Mouse (Mus musculus) urinary bladder, adult 18-20 months (tissue): ENCODE data around the gene Gm21970.

Source experiments
- DNase-seq, 2 experiments: peaks; one replicate each; pipeline ENCODE4 v3.0.0; 2022; ENCODE audit warnings: low spot score in 2 of 2, mixed read lengths in 2 of 2

Gm21970 gene

GRCm38 (mm10) chr16:91391421-91391820 lies at the start of gene Gm21970:
TSS of gene Gm21970 (plus strand) at chr16:91391721.
- no peak for DNase-seq

- no peak for DNase-seq
Measured at GRCm38 (mm10) chr16:91346491-91346890, 45.0 kb upstream of the Gm21970 start.

- DNase-seq = no peak
Measured at GRCm38 (mm10) chr16:91347491-91348263, 43.8 kb upstream of the Gm21970 start.

- no peak for DNase-seq
Measured at GRCm38 (mm10) chr16:91348264-91348565, 43.3 kb upstream of the Gm21970 start.

GRCm38 (mm10) chr16:91348588-91349330 lies 42.8 kb upstream of the Gm21970 start:
- DNase-seq = no peak

- peak; percentile 41 to 52 for DNase-seq
Measured at GRCm38 (mm10) chr16:91352084-91352562, 39.4 kb upstream of the Gm21970 start.

- peak in 1 of 2 experiments; percentile 23 for DNase-seq
Measured at GRCm38 (mm10) chr16:91352749-91353148, 38.8 kb upstream of the Gm21970 start.

GRCm38 (mm10) chr16:91353177-91353576 lies 38.3 kb upstream of the Gm21970 start:
- DNase-seq = no peak

GRCm38 (mm10) chr16:91353638-91354037 lies 37.9 kb upstream of the Gm21970 start:
- no peak for DNase-seq

GRCm38 (mm10) chr16:91354599-91354998 lies 36.9 kb upstream of the Gm21970 start:
- no peak for DNase-seq

- DNase-seq = no peak
Measured at GRCm38 (mm10) chr16:91355160-91355559, 36.4 kb upstream of the Gm21970 start.

- DNase-seq = no peak
Measured at GRCm38 (mm10) chr16:91356760-91357525, 34.6 kb upstream of the Gm21970 start.

- DNase-seq = no peak
Measured at GRCm38 (mm10) chr16:91357526-91357900, 34.0 kb upstream of the Gm21970 start.

- DNase-seq = peak in 1 of 2 experiments; percentile 30
Measured at GRCm38 (mm10) chr16:91358555-91358954, 33.0 kb upstream of the Gm21970 start.

- no peak for DNase-seq
Measured at GRCm38 (mm10) chr16:91359531-91359930, 32.0 kb upstream of the Gm21970 start.

- DNase-seq = no peak
Measured at GRCm38 (mm10) chr16:91360162-91360561, 31.4 kb upstream of the Gm21970 start.

- DNase-seq = no peak
Measured at GRCm38 (mm10) chr16:91362006-91362405, 29.5 kb upstream of the Gm21970 start.

GRCm38 (mm10) chr16:91362616-91363272 lies 28.8 kb upstream of the Gm21970 start:
- DNase-seq = peak in 1 of 2 experiments; percentile 46

- no peak for DNase-seq
Measured at GRCm38 (mm10) chr16:91363483-91363882, 28.0 kb upstream of the Gm21970 start.

- no peak for DNase-seq
Measured at GRCm38 (mm10) chr16:91366567-91366966, 25.0 kb upstream of the Gm21970 start.

GRCm38 (mm10) chr16:91367066-91367465 lies 24.5 kb upstream of the Gm21970 start:
- DNase-seq = no peak
